Mouse (Mus musculus) inflammation-experienced regulatory T-cells, adult 6 months (primary cell): ENCODE measurements around the gene Mrm3. TPM values are rescaled to one million over a fixed set of nuclear protein-coding genes. Genes with fewer than 3 reads are reported as not detected.

ENCODE experiments used
- ATAC-seq: one replicate; pipeline ENCODE4 v1.8.0; 2017
- polyA plus RNA-seq, 3 experiments: library from polyadenylated mRNA; unstranded; fragments of 100-300 nt; shearing (Covaris generic); gene quantifications; one replicate each; pipeline ENCODE4 v1.2.1; 2017

The Mrm3 gene
- polyA plus RNA-seq, 3 experiments from 2014 or later: 9.4 to 14.2 (median 12.9) TPM

DNA sequence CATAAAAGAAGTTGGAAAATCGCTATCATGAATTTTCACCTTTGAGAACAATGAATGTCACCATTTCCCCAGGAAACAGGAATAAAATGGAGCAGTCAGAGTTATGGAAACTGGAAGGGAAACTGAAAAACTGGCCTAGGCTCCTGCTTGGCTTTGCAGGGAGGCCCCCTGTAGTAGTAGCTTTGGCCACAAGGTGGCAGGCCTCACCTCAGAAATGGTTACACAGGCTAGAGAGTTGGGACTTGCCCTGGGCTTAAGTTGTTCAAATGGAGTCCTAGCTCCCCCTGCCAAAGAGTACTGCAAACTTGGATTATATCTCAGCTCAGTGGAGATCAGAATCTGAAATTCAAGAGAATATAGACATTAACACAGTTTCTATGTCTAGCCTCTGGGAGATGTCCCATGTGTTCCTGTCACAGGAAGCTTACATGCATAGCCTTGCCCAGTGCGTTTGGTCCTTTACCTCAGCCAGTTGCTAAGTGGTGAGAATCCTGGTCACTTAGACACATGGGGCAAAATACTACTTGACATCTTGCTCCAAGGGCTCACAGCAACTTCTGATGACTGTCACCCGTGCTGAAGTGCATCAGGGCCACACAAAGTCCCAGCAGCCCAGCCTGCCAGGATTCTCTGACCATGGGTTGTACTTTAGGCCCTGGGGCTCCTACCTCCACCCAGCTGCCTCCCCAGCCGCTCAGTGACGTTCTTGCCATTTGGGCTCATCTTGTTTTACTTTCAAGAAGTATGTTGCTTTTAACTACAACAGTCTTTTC is 9.8 kb downstream of the Mrm3 start:
- ATAC-seq: peak; percentile 83

- no peak for ATAC-seq
Observed at GRCm38 (mm10) chr11:76253918-76254264, 10.4 kb downstream of the Mrm3 start.

DNA sequence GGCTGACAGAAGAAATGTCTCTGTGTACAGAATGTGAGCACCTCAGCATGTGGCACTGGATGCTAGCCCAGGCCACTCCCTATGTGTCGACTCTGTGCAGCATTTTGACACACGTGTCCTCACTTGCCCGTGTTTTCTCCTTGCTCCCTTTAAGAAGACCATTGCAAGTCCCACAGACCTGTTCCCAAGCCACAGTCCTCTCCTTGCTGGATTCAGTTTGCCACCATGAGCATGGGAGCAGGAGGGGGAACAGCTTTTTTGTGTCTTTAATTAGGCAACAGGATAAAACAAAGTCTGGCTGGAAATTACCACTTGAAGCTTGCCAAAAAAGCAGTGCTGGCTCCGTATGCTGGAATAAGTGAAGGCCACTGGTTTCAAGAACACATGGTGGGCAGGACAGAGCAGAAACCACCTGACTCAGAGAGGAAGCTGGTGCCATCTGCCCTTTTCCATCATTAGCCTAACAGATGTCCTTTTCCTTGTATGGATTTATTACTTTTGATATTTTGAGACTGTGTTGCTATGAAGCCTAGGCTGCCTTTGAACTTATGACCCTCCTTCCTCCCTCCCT is 12.0 kb downstream of the Mrm3 start:
- ATAC-seq: no peak

DNA sequence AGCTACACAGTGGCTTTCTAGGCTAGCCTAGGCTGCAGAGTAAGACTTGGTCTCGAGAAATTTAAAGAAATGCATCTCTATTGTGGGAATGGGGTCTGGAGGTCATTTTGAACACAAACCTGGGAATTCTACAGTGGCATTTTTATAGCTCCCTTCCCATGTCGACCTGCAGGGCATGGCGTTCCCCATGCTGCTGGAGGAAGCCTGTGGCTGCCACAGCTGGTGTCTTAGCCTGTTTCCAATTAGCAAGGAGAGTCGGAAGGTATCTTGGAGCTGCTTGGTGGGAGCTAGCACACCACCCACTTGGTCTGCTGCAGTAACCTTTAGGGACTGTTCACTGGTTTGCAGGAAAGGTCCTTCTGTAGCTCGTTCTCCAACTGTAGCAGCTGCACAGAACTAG is 12.6 kb downstream of the Mrm3 start:
- no peak for ATAC-seq

- no peak for ATAC-seq
Observed at GRCm38 (mm10) chr11:76257386-76257785, 13.9 kb downstream of the Mrm3 start.

DNA sequence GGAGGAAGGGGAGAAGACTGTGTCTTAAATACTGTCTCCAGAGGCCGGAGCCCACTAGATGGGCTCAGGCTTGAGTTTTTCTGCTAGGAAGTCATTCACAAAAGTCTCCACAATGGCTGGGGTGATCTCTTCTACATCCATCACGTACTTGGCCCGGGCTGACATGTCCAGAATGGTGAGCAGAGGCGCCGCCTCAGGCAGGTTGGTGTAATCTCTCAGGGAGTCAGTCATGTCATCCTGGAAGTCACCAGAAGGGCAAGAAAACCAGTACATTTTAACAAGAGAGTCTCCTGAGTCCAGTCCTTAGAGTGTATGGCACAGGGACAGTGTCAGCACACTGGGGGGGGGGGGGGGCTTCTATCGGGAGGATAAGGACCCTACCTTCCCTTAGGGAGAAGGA is 15.0 kb downstream of the Mrm3 start:
- ATAC-seq: no peak

GRCm38 (mm10) chr11:76260208-76261050 is 16.9 kb downstream of the Mrm3 start:
- ATAC-seq: no peak

GRCm38 (mm10) chr11:76261224-76261623 is 17.7 kb downstream of the Mrm3 start:
- ATAC-seq: peak; percentile 74

DNA sequence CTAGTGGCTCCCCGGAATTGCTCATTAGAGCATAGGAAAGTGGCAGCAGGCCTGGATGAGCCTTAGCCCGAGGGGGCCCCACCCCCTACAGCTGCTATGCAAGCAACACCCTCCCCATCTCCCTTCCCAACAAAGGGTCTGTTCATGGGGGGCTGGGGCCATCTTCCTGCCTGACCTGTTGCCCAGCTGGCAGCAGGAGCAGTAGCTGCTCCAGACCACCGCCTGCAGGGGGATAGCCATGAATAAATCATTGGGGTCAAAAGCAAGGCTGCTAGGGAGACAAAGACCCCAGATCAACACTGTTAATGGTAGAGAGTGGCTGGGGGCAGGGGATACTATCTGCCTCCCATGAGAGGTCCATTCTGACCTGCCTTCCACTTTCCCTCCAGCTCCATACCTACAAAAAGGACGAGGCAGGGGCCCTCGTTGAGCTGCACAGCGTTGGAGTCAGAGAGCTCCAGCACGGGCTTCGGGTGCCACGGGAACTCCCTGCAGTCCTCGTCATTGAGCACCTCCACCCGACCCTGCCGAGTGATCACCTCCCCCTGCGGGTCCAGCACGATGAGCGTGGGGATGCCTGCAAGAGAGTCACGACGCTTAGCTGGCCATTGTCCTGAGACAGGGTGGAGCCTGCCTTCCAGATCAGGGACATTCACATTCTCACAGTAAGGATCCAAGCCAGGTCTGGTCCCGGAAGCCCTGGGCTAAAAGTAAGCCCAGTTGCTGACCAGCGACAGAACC is 19.3 kb downstream of the Mrm3 start:
- no peak for ATAC-seq

DNA sequence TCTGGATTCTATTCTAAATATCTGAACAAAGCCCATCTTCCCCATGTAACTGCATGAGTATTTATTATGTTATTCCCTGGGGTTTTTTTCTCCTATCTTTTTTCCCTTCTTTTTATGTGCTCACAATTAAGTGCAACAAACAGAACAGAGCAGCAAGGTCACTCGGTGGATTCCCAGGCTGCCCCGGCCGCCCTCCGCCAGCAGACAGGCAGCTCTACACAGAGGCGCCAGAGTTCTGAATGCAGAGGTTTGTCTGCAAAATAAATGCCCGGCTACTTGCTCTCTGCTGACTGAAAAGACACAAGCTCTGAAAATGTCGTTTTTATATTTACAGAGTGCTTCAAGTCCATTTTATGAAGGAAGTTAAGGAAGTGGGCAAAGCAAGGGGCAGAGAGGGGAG is 24.0 kb downstream of the Mrm3 start:
- no peak for ATAC-seq

GRCm38 (mm10) chr11:76268001-76268459 is 24.5 kb downstream of the Mrm3 start:
- ATAC-seq: no peak

DNA sequence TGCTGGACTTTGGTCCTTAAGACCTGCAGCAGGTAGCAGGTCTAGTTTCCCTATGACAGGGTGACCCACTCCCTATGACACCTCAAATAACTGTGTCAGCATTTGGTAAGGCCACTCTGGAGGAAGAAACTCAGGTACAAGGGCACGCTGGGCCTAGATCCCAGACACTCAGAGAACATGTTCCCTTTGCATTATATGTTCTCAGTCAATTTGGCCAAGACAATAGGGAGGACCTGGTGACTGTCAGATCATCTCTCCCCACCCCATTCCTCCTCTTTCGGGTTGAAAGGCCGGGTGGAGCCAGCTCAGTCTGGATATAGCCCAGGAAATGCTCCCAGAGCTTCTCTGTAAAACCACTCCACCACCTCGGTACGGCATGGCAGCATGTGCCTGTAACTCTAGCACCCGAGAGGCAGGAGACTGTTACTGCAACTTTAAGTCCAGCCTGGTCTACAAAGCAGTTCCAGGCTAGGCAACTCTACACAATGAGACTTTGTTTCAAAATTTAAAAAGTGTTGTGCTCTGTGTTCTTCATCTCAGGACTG is 25.1 kb downstream of the Mrm3 start:
- ATAC-seq: no peak

DNA sequence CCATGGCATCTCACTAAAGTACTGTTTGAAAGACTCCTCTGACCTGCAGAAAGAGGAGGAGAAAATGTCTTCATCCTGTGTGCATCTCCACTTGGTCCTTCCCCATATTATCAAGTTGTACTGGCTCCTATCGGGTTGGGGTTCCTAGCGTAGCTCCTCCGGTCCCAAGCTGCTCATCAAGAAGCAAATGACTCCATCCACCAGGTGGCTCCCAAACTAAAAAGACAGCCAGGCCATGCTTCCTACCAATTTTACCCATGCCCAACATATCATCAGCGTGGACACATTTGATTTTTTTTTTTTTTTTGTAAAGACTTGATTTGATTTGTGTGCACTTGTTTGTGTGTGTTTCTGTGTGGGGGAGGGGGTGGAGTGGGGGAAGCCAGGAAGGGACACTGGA is 28.9 kb downstream of the Mrm3 start:
- no peak for ATAC-seq

DNA sequence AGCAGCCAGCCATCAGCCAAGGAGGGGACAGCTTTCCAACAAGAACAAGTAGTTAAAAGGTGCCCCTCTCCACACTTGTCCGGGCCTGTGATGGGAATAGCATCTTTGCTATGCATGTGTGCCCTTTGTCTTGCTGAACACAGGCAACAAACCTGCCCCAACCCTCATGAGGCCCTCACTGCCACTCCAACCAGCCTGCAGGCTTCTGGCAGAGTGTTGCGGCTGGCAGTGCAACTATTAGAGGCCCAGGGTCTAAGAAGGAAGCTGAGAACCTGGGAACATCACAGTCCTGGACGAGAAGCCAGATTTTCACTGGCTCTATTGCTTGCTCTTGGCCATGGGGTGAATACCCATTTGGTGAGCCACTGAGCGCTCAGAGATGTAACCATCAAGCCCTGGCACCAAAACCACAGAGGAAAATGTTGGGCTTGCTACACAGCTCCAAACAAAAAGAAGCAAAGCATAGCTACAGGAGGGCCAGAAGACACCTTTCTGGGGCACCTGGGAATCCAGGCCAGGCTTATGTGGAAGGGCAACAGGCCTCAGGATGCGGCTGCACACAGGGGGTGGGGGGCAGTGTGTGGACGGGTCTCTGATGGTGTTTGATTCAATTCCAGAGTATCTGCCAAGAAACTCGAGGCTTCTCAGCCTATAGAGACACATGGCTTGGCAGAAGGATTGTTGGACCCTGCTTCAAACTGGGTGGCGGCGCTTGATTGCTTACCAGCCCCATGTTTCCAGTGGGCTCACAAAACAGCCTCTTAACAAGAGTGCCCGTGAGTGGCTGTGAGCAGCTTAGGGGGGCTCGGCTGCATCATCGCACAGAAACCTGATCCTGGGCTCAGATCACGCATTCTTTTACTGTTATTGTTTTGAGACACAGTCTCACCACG is 35.7 kb downstream of the Mrm3 start:
- no peak for ATAC-seq

DNA sequence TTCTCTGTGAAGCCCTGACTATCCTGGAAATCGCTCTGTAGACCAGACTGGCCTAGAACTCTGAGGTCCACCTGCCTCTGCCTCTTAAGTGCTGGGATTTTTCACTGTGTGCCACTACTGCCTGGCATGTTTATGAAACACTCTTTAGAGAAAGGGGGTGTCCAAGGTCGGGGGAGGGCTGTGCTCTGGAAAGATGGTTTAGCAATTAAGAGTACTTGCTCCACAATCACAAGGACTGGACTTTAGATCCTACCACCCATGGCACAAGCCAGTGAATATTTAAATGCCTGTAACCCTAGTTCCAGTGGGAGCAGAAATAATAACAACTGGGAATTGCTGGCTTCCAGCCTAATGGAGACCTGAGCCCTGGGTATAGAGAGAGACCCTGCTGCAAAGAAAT is 36.5 kb downstream of the Mrm3 start:
- ATAC-seq: no peak

DNA sequence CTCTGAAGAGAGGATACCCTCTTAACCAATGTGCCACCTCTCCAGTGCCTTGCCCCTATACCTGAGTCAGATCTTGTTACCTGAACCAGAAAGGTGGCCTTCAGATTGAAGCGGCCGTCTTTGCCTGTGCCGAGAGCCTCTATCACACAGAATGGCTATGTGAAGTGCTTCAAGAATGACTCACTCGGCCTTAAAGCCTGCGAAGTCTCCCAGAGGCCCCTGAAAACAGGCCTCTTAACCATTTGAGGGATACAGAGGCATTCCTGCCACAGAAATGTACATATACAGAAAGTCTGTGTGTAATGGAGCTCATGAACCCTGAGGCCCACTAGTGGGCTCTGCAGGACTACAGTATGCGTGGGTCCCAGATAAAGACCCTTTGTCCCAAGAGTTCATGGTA is 40.3 kb downstream of the Mrm3 start:
- ATAC-seq: no peak

DNA sequence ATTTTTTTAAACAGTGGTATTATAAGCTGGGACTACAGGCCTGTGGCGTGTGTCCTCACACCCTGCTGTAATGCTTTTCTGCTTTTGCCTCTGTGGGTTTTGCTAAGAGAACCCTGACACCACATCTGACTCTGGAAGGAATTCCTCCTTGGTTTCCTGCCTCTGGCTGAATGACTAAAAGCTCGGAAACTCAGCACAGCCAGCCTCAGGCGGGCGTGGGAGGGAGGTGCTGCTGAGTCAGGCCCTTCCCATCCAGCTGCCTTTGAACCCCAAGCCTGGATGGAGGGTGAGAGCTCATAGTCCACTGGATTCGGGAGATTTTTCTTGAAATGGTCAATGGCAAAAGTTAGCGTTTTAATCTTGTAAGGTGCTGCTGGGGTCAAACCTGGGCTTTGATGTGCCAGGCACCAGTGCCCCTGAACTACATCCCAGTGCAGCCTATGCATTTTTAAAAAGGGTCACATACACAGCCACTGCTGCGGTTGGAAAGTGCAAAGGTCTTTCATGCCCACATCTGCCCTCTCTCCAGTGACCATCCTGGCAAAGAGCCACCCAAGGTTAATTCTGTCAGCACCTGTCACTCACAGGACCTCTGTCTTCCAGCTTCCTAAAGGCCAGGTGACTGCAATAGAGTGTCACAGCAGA is 42.0 kb downstream of the Mrm3 start:
- ATAC-seq: no peak

- ATAC-seq: no peak
Observed at GRCm38 (mm10) chr11:76286534-76287126, 43.1 kb downstream of the Mrm3 start.

DNA sequence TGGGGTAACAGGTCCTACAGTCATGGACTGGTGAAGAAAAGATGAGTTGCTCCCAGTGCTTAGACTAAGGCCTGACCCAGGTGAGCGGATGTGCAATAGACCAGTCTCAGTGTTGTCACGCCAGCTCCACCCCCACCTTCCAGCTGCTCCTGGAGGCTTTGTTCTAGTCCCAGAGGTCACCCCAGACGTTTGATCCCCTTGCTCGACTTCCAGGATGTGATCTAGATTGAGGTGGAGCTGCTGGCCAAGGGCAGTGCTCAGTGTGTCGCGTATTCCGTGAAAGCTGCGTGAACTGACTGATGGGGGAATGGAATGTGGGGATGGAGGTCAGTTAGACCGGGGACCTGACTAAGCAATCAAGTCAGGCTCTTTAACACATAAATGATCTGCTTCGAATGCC is 43.8 kb downstream of the Mrm3 start:
- no peak for ATAC-seq

DNA sequence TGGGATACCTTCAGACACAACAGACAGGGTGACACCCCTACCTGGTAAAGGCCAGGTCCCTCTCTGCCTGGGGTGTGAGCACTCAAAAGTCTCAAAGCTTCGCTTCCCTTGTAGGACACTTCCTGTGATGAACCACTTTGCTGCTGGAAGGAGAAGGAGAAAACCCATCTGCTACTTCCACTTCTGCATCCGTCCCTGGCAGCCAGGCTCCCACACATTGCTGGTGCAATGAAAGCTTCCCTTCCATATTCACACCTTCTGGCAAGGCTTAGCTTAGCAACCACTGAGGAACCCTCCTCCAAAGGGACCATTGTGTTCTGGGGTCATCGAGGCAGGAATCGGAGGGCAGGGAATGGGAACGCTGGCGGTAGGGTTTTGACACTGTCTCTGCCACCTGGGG is 45.1 kb downstream of the Mrm3 start:
- no peak for ATAC-seq

- no peak for ATAC-seq
Observed at GRCm38 (mm10) chr11:76290367-76290766, 46.9 kb downstream of the Mrm3 start.
